Mouse (Mus musculus): ENCODE measurements around the gene Ghdc.
"Not testable (repeated sequence)": the region's sequence is repeated elsewhere in the genome, so short reads cannot be mapped to it uniquely, and the experiment has no call there.

Ghdc gene

DNA sequence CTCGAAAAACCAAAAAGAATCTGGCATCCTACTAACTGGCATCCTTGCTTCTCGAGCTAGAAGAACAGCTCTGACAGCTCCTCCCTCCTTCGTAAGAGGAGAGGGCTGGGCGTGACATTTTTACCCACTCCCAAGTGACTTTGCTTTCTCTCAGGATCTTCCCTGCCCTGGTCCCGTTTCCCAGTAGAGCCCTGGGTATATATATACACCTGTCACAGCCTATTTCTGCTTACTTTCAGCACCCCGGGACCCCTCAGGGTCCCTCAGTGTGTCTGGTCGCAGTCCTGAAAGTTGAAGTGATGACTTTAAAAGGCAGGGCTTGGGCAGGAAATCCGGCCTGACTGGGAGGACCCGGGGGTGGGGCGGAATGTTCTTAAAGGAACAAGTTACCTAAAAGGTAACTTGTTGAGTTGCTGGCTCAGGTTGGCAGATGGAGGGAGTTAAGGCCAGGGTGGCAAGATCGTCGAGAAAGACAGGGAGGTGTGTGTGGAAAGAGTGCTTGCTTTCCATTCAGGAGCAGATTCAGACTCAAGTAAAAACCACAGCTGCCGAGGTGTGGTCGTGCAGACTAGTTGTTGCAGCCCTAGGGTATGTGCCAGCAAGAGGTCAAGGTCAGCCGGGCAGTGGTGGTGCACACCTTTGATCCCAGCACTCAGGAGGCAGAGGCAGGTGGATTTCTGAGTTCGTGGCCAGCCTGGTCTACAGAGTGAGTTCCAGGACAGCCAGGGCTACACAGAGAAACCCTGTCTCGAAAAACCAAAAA, at the start of gene Ghdc:
Gene Ghdc (minus strand): TSS at position 312 of the 763 bp plus-strand sequence.
- peak; percentile 62 for DNase-seq (ENCODE audit: extremely low read depth, low read depth)

DNA sequence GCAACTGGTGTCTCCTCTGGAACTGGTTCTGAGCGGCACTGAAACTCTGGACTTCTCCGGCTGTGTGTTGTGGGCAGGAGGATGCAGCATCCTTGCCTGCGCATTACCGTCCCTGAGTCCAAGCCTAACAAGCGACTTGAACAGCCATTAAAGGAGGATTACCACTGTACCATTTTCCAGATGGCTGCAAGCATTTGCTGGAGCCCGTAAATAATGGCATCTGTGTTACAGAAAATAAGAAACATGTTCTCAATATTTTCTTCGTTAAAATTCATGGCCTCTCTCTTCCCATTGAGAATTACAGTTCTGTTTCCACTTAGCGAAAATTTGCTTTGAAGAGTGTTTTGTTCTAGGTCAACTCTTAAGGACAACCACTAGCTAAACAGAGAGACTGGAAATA, 49.3 kb upstream of the Ghdc start:
- DNase-seq (ENCODE audit: extremely low read depth, low read depth): no peak

GRCm38 (mm10) chr11:100819626-100820025, 48.9 kb upstream of the Ghdc start:
- no peak for DNase-seq (ENCODE audit: extremely low read depth, low read depth)

DNA sequence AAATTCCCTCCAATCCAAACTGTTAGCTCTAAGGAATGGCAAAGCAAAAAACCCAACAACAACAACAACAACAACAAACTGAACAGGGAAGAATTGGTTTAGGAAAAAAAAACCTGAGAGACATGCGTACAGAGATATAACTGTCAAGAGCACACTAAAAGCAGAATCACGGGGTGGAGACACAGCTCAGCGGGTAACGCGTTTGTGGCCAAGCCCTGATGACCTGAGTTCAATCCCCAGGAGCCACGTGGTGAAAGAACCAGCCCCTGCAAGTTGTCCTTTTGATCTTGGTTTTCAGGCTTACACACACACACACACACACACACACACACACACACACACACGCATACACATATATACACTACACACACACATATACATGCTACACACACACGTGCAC, 48.3 kb upstream of the Ghdc start:
- DNase-seq (ENCODE audit: extremely low read depth, low read depth): no peak

DNA sequence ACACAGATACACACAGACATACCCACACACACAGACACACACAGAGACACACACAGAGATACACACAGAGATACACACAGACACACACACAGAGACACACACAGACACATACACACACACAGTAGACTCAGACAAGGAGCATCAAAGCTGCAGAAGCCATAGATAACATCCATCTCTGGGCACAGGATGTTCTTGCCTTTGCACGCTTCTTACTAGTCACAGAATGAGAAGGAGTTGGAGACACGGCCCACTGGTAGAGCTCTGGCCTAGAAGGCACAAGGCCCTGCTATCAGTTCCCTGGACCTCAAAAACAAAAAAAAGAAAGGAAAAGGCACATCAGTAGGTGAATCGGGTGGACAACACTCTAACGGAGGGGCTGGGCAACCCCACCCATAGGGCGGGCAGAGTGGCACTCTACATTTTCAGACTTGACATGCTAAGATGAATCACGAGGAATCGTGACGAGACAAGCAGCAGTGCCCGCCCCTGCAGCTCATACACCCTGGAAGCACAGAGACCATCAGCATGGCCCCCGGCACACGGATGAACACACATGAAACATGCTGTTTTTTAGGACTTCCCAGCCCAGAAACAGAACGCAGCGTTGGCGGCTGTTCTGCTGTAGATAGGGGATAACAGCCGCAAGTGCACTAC, 47.7 kb upstream of the Ghdc start:
- no peak for DNase-seq (ENCODE audit: extremely low read depth, low read depth)

DNA sequence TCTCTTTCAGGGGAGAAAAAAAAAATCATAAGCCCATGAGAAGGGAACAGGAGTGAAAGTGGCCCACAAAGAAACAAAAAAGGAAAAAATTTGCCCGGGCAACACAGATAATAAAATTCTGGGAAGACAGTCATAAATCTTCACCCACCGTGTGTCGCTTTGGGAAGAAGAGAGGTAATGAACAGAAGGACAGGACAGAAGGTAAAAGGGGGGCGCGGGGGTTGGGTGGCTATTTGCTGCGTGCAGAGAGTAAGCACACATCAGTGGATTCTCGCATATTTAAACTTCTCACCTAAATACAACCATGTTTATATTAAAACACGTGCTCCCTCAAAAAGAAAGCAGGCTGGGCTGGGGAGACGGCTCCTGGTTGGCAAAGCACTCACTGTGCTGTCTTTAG, 46.6 kb upstream of the Ghdc start:
- DNase-seq (ENCODE audit: extremely low read depth, low read depth): no peak

DNA sequence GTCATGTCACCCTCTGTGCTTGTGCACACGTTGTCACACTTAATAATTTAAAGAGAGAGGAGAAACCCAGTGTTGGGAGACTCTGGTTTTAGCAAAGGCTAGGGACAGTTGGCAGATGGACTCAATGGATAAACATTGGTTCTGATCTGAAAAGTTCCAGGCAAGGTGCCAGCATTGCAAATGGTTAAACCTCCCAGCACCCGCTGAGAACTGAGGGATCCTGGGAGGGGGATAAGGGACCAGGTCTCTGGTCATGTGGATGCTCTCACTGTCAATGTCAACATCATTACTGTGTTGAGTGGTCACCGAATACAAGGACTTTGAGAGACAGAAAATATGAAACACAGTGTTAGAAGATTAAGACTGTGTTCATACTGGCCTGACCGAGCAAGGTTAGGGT, 46.0 kb upstream of the Ghdc start:
- no peak for DNase-seq (ENCODE audit: extremely low read depth, low read depth)

DNA sequence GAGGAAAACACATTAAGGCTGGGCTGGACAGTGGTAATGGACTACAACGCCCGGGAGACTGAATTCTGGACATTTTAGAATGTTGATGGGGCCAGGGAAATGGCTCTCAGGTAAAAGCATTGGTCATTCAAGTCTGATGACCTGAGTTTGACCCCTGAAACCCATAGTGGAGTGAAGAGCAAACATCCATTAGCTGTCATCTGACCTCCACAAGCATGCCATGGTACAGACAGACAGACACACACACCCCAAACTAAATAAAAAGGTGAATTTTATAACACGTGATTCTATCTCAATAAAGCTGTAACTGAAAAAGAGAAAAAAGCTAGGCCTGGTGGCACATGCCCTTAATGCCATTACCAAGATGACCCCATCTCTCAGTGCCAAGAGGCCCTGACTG, 45.6 kb upstream of the Ghdc start:
- DNase-seq (ENCODE audit: extremely low read depth, low read depth): no peak

DNA sequence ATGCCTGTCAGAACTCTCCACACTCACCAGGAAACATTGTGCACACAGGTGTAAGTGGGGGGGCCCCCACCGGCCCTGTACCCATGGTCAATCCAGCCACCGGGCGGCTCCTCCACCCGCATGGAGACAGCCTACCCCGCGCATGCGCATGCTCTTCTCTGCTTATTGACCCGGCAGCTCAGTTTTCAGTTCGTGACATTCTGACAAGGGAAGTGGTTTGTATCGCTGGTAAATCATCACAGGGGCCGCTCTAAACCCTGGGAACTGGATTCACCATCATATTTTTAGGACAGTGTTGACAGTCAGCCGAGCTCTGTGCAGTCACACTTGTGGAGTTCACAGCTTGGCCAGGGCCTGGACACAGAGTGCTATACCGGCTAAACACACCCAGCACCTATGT, 43.7 kb upstream of the Ghdc start:
- no peak for DNase-seq (ENCODE audit: extremely low read depth, low read depth)

GRCm38 (mm10) chr11:100811132-100811531, 40.4 kb upstream of the Ghdc start:
- DNase-seq (ENCODE audit: extremely low read depth, low read depth): no peak

- no peak for DNase-seq (ENCODE audit: extremely low read depth, low read depth)
Observed at GRCm38 (mm10) chr11:100810516-100810915, 39.8 kb upstream of the Ghdc start.

GRCm38 (mm10) chr11:100806380-100807305, 35.9 kb upstream of the Ghdc start:
- no peak for DNase-seq (ENCODE audit: extremely low read depth, low read depth)

- no peak for DNase-seq (ENCODE audit: extremely low read depth, low read depth)
Observed at GRCm38 (mm10) chr11:100805535-100805934, 34.8 kb upstream of the Ghdc start.

DNA sequence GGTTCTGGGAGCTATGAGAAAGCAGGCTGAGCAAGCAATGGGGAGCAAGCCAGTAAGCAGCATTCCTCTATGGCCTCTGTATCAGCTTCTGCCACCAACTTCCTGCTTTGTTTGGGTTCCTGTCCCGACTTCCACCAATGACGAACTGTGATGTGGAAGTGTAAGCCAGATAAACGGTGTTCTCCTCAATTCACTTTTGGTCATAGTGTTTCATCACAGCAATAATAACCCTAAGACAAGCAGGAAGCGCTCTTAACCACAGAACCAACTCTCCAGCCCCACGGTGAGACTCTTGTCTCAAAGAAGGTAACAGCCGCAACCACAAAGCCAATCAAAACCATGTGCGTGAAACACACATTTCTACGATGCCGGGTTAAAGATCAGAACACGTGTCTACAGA, 33.7 kb upstream of the Ghdc start:
- no peak for DNase-seq (ENCODE audit: extremely low read depth, low read depth)

GRCm38 (mm10) chr11:100799426-100799825, 28.7 kb upstream of the Ghdc start:
- no peak for DNase-seq (ENCODE audit: extremely low read depth, low read depth)

GRCm38 (mm10) chr11:100796585-100796984, 25.8 kb upstream of the Ghdc start:
- no peak for DNase-seq (ENCODE audit: extremely low read depth, low read depth)

DNA sequence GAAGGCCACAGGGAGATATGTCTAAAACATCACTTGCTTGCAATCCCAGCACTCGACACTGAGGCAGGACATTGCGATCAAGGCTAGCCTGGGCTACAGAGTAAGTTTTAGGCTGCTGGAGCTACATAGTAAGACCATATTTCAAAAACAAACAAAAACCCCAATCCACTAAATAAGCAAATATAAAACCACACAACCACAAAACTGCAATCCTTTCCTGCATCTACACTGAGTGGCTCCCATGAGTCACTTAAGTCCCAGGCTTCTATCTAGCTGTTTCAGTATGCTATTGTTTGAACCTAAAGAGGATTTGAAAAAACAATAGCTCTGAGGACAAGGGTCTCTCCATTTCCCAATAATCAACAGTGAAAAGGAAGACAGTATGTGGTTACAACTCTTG, 24.6 kb upstream of the Ghdc start:
- no peak for DNase-seq (ENCODE audit: extremely low read depth, low read depth)

- no peak for DNase-seq (ENCODE audit: extremely low read depth, low read depth)
Observed at GRCm38 (mm10) chr11:100791457-100792049, 20.8 kb upstream of the Ghdc start.

DNA sequence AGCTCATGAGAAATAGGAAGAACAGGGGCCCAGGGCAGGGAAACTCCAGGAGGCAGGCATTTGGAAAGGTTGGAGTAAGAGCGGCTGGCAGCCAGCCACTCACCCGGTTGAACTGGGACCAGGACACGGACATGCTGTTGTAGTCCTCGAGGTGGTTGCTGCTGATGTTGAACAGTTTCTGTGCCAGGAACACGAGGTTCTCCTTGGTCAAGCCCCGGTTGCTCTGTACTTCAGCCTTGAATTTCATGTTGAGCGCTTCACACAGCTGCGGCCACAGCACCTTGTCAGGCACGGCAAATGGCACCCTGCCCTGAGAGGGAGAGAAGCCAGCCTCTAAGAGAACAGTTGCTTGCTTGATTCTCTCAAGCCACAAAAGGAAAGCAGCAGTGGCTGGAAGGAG, 19.9 kb upstream of the Ghdc start:
- not testable (repeated sequence) for DNase-seq (ENCODE audit: extremely low read depth, low read depth)

GRCm38 (mm10) chr11:100789702-100790101, 18.9 kb upstream of the Ghdc start:
- no peak for DNase-seq (ENCODE audit: extremely low read depth, low read depth)

DNA sequence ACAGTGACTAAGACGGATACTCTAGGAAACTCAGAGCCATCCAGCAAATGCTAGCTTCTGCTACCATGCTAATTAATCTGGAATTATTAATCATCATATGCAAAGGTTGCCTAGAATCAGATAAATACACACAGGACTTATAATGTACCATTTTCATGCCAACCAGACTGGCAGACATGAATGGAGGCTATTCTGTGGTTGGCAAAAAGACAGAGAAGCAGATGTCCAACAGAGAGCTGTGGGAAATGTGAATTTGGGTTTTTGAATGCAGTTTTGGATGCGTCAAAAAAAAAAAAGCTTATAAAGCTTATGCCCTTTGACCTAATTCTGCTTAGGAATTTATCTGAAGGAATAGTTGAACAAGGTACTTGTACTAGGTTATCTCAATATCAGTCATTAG, 15.0 kb upstream of the Ghdc start:
- no peak for DNase-seq (ENCODE audit: extremely low read depth, low read depth)

GRCm38 (mm10) chr11:100784286-100784685, 13.5 kb upstream of the Ghdc start:
- no peak for DNase-seq (ENCODE audit: extremely low read depth, low read depth)

Data from MEL-GATA-1-ER (cell line).